Mouse (Mus musculus) spleen, postnatal 14 days (tissue): ENCODE data around the gene Pnmal2.
A peak's percentile ranks its signal among the peaks of the same experiment; 100 is the strongest.

Experiments
- DNase-seq, 2 experiments: peaks; one replicate each; pipeline ENCODE4 v3.0.0; 2021 to 2022; ENCODE audit warnings: low spot score in 2 of 2

The Pnmal2 gene

GRCm38 (mm10) chr7:16944061-16944807, at the start of gene Pnmal2:
Pnmal2 (plus strand) TSS chr7:16944682.
- peak; percentile 39 to 48 for DNase-seq

GRCm38 (mm10) chr7:16895000-16895399, 49.5 kb upstream of the Pnmal2 start:
- DNase-seq = peak; percentile 44 to 63

GRCm38 (mm10) chr7:16895511-16895910, 49.0 kb upstream of the Pnmal2 start:
- no peak for DNase-seq

- no peak for DNase-seq
Observed at GRCm38 (mm10) chr7:16900526-16900925, 44.0 kb upstream of the Pnmal2 start.

DNA sequence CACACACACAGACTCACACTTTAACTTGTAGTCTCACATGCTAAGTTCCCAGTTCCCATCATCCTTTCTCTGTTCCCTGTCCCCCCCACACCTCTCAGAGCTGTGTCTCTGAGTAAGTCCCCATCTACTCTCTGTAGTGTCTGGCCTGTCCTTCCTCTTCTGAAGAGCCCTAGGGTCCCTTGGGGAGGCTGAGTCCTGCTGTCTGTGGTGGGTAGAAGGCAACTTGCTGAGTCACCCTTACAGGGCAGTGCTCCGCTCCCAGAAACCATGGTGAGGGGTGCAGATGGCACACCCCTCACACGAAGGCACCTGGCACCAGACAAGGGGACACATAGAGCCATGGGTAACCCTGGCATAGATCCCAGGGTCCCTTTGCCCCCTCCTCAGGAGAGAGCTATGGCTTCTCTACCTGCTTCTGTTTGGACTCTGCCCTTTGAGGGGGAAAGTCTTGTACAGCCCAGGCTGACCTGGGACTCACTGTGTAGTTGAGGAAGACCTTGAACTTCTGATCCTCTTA, 41.0 kb upstream of the Pnmal2 start:
- no peak for DNase-seq

- DNase-seq = no peak
Observed at GRCm38 (mm10) chr7:16904120-16904675, 40.3 kb upstream of the Pnmal2 start.

DNA sequence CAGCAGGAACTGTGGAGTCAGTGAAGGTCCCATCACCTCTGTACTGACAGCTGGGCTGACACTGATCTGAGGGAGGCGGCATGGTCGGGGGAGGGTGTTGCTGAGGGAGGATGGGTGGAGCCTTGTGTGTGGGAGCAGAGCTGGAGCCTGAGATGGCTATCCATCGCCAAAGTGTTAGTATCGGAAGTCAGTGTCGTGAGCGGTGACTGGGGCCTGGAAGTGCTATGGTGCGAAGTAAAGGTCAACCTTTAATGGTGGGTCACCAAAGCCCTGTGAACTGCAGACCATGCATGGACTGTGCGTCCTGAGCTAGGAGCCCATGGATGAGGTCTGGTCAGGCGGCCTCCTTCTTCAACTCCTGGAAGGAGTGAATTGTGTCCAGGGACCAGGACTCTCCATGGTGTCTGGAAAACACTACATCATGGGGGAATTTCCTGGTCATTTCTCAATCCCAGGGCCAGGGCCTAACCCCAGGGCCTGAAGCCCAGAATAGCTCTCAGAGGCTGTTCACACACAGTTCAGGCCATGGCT, 38.9 kb upstream of the Pnmal2 start:
- DNase-seq = no peak

GRCm38 (mm10) chr7:16906281-16906680, 38.2 kb upstream of the Pnmal2 start, which contains the start of gene Ptgir:
Ptgir (plus strand) TSS chr7:16906490.
- DNase-seq = no peak

- no peak for DNase-seq
Observed at GRCm38 (mm10) chr7:16906889-16907559, 37.5 kb upstream of the Pnmal2 start.

DNA sequence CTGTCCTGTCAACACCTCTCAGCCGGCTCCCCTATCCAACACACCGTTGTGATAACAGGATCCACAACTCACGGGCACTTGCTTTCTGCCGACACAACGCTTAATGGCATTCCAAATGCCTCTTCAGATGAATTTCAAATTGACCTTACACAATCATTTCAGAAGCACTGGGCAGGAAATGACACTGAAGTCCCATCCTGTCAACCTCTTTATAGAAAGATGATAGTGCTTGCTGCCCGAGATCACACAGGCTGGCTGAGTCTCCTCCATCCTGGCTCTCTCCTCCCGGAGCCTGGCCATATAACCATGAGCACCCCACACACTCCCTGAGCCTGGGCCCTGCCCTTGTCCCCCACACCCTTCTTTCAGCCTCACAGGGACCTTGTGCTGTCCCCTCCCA, 36.6 kb upstream of the Pnmal2 start:
- DNase-seq = no peak

DNA sequence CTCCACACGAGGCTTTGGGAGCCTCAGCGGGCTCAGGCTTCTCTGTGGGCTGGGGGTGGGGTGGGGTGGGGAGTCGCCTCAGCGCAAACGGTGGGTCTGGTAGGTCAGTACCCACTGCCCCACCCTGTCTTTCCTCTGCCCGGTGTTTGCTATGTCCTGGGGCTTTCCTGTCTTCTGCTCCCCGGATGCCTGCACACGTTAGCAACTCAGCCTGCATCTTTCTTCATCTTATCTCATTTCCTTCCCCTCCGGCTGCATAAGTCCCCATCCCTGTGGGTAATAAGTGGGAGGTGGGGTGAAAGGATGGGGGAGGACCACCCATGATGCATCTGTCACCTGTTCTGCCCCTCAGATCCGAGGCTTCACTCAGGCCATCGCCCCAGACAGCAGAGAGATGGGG, 36.1 kb upstream of the Pnmal2 start:
- no peak for DNase-seq

GRCm38 (mm10) chr7:16908859-16909258, 35.6 kb upstream of the Pnmal2 start:
- no peak for DNase-seq

- DNase-seq = no peak
Observed at GRCm38 (mm10) chr7:16909909-16910308, 34.6 kb upstream of the Pnmal2 start.

DNA sequence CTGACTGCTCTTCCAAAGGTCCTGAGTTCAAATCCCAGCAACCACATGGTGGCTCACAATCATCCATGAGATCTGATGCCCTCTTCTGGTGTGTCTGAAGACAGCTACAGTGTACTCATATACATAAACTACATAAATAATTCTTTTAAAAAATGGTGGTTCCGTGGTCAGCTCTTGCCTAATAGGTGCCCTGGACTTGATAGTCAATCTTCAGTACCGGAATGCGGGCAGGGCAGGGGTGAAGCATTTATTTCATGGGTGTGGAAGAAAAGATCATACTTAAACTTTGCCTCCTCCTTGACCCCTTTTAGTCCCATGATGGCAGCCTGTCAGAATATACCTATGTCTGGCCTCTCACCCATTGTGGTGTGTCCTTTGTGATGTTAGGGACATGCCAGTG, 32.6 kb upstream of the Pnmal2 start:
- DNase-seq = no peak

- no peak for DNase-seq
Observed at GRCm38 (mm10) chr7:16912360-16912759, 32.1 kb upstream of the Pnmal2 start.

DNA sequence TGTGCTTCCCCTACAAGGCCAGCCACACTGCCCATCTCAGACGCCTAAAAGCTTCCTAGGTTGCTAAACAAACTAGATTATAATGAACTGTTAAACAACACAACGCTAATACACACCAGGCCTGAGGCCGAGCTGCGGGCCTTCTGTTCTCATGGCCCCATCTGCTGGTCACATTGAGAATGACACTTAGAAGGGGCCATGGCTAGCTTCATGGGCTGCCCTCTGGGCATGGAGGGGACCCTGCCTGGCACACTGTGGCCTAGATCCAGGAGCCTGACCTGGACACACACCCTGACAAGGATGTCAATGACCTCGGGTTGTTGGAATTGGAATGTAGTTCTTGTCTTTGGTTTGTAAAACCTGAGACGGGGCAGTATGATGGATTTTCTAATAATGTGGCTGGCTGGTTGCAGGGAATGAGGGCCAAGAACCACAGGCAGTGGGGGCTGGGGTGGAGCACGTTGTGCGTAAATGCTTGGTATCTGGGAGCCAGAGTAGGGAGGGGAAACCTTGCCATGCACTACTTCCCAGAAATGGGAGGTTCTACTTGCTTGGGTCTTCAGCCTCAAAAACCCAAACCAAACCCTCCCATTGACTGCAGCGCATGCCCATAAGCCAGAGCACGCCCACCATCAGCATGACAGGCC, 30.6 kb upstream of the Pnmal2 start:
- DNase-seq = peak; percentile 40 to 69

GRCm38 (mm10) chr7:16914453-16915343, 29.8 kb upstream of the Pnmal2 start:
- DNase-seq = no peak

- no peak for DNase-seq
Observed at GRCm38 (mm10) chr7:16915461-16916340, 28.8 kb upstream of the Pnmal2 start.

- no peak for DNase-seq
Observed at GRCm38 (mm10) chr7:16916342-16917265, 27.9 kb upstream of the Pnmal2 start.
